Mouse (Mus musculus) right cerebral cortex, postnatal 14 days (tissue): Measurements from ENCODE around the gene Gm10037.
"Not testable (repeated sequence)": the region's sequence is repeated elsewhere in the genome, so short reads cannot be mapped to it uniquely, and the experiment has no call there.

Experiments used
- DNase-seq: peaks from one replicate; pipeline ENCODE4 v3.0.0; 2022

Gm10037 gene

GRCm38 (mm10) chr13:67830911-67831336, at the start of gene Gm10037:
TSS of gene Gm10037 (plus strand) at chr13:67831106.
- DNase-seq = peak; percentile 23

DNA sequence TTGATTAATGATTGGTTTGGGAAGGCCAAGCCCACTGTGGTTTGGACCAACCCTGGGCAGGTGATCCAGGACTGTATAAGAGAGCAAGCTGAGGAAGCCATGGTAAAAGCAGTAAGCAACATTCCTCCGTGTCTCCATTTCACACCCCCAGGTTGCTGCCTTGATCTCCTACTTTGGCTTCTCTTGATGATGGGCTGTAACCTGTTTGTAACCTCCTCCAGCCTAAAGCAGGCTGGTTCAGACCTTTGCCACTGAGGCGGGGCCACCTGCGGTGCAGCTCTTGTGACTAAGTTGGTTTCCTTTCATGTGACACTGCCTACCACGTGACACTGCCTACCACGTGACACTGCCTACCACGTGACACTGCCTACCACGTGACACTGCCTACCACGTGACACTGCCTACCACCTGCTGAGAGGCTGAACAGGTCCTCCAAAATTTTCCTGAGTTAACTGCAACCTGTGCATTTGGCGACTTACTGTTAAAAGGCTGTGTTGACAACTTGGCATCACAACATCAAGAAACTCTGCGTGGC, 38.9 kb upstream of the Gm10037 start:
- DNase-seq = no peak

- DNase-seq = no peak
Observed at GRCm38 (mm10) chr13:67798618-67799017, 32.3 kb upstream of the Gm10037 start.

- not testable (repeated sequence) for DNase-seq
Observed at GRCm38 (mm10) chr13:67799151-67799550, 31.8 kb upstream of the Gm10037 start.

- DNase-seq = no peak
Observed at GRCm38 (mm10) chr13:67811651-67812210, 19.2 kb upstream of the Gm10037 start.

GRCm38 (mm10) chr13:67812961-67813709, 17.8 kb upstream of the Gm10037 start:
- no peak for DNase-seq

- peak; percentile 43 for DNase-seq
Observed at GRCm38 (mm10) chr13:67813710-67814660, 16.9 kb upstream of the Gm10037 start, which contains the start of gene Zfp273. TSS of gene Zfp273 (plus strand) at chr13:67813740.

DNA sequence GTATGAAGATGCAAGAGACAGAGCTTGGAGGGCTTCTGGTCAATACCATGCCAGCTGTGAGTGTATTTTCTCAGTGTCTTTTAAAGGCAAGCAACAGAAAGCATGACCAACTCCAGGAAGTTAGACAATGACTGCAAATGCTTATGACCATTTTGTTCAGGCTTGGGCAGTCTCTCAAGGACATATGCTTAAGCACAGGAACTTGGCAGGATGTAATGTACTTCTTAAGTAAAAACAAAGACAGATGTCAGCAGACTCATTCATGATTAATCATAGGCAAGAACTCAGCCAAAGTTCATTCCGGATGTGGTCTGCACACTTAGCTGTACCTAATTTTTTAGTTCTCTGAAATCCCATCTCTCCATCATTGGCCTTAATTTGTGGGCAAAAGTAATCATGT, 12.3 kb upstream of the Gm10037 start:
- DNase-seq = no peak

DNA sequence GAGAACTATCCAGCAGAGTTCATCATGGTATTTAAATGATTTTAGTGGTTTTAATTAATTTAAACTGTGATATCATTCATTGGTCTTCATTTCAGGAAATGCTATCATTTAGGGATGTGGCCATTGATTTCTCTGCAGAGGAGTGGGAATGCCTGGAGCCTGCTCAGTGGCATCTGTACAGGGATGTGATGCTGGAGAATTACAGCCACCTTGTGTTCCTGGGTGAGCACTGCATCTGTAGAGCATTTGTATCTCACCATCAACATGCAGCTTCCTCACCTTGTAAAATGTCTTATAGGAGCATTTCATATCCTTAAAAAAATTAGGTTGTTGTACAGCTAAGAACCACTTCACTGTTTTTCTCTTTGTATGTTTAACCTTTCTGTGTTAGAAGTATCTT, 2.2 kb downstream of the Gm10037 start:
- DNase-seq = not testable (repeated sequence)

DNA sequence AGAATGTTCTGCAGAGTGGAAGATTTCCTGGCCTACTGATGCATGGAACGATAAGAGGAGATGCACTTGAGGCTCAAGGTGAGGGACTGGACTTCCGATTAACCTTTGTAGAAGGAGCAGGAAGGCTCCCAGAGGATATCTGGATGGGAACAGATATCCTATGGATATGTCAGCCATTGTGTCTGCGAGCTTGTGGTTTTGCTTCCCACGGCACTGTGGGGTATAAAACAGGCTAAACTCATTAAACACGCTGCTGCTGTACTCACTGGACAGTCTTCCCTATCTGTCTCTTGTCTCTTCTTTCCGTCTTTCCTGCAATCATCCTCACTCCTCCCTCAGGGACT, 12.8 kb downstream of the Gm10037 start:
- no peak for DNase-seq

- DNase-seq = peak; percentile 24
Observed at GRCm38 (mm10) chr13:67844119-67844852, 13.4 kb downstream of the Gm10037 start.

GRCm38 (mm10) chr13:67844853-67845194, 13.9 kb downstream of the Gm10037 start:
- DNase-seq = no peak

DNA sequence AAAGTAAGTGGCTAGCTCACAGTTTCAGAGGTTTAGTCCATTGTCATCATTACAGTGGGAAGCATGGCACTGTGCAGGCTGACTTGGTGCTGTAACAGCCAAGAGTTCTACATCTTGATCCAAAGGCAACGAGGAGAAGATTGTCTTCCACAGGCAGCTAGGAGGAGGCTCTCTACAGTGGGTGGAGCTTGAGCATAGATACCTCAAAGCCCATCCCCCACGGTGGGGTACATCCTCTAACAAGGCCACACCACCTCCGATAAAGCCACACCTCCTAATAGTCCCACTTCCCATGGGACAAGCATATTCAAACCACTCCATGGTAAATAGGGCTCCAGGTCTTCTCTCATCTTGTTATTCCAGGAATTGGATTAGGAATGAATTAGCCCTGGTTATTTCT, 19.5 kb downstream of the Gm10037 start:
- DNase-seq = no peak

DNA sequence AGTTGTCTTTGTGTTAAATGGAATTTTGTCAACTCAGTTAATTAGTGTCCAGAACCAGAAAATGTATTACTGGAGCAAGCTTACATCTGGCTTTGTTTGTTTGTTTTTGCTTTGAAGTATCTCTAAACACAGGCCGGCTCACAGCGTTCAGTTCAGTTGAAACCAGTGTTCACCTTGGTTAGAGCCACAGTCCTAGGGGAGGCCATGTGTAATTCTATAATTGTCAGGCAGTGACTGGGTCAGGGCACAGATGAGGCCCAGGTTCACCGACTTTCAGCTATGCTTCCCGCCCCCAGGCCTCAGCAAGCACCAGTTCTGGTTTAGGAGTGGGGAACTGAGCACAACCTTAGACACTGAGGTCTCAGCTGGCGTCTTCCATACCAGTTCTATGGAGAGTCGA, 22.2 kb downstream of the Gm10037 start:
- no peak for DNase-seq

GRCm38 (mm10) chr13:67853983-67854382, 23.1 kb downstream of the Gm10037 start:
- no peak for DNase-seq

- no peak for DNase-seq
Observed at GRCm38 (mm10) chr13:67857317-67857716, 26.4 kb downstream of the Gm10037 start.

GRCm38 (mm10) chr13:67862508-67862907, 31.6 kb downstream of the Gm10037 start:
- DNase-seq = no peak

GRCm38 (mm10) chr13:67863026-67863425, 32.1 kb downstream of the Gm10037 start, which contains the start of gene BC048507:
TSS of gene BC048507 (plus strand) at chr13:67863326.
- no peak for DNase-seq

DNA sequence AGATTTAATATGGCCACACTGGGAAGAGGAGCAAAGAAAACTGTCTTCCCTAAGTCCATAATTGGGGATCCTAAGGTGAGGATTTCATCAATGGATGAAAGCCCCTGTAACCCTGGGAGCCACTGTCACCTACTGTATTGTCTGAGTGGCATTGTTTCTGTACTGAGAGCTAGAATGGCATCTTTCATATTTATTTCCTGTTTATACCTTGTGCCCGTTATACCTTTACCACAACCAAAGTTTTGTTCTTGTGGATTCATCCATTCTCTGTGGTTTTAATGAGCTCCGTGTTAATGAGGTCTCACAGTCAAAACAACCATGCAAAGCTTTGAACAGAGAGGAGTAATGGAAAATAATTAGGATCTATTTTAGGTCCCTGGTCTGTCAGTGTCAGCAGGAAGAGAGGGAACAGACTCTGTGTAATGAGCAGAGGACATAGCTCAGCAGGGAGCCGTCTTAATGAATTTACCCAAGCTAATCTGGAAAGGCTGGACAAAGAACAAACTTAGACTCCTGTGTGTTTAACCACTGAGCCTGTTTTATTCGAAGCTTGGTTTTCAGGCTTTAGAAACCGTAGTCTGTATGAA, 34.0 kb downstream of the Gm10037 start:
- no peak for DNase-seq

DNA sequence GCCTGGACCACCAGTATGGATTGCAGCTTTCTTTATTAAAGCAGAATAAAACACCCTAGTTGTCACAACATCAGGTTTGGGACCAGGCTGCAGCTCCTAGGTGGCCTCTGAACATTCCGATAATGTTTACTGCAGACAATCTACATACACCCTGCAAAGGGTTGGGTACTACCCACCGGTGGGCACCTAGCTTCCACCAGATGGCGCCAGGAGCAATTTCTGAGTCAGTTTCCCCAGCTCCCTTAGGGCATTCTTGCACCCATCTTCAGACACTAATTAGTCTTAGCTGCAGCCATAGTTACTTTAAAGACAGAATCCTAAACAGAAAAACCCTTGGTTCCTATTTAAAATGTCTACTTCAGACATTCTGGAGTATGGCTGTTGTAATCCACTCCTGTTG, 37.0 kb downstream of the Gm10037 start:
- DNase-seq = peak; percentile 33

DNA sequence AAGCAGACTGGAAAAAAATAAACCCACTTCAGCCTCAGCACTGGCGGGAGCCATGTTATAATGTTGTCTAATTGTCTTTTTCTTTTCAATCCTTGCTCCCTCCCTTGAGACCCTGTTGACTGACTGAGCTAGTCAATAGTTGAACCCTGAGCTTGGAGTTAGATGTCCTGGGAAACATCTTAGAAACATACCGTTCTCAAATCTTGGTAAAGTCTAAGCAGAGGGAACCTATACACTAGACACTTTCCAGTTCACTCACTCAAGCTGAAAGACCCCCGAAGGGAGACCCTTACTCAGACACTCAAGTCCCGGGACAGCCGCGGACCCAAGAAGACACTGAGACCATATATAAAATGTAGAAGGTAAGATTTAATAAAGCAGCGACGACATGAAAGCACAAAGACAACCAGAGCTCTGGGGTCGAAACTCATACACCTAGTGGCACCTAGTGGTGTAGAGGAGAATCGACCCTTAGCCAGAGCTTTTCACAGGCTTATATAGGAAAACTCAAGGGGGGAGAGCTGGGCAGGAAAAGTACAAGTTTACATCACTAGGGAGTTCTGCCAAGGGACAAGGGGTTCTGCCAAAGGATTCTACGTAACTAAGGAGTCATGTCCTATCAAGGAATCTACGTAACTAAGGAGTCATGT, 45.3 kb downstream of the Gm10037 start:
- DNase-seq = not testable (repeated sequence)
